Mouse (Mus musculus): ENCODE results near the gene Dpm3. TPM values are rescaled to one million over a fixed set of nuclear protein-coding genes. Genes with fewer than 3 reads are reported as not detected.

The Dpm3 gene
- polyA plus RNA-seq, 1 experiment from 2014 or later = 76.4 TPM

DNA sequence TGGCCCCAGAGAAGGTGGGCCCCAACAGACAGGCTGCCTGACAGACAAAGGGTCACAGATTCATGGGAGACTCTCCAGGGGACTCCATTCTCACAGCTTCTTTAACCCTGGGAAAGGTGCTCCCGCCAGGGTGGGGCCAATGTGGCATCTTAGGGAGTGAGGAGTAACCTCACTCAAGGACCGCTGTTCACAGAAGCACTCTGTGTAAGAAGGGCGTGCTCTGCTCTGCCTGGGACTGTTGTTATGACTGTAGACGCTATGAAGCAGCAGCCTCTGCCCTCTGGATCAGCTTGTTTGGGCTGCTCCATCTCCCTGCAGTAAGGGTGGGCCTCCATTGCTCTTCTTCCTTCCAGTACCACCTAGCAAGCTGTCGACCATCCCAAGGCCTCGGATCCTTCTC is 45.3 kb downstream of the Dpm3 start:
- Histone ChIP-seq H3K9ac (no peak overlapping the region), H3K9me3 (no peaks in the 10 kb centered on the region), H3K36me3 (no peaks in the 10 kb centered on the region), H3K4me2 (replicated peaks) (no peak overlapping the region), H3K27ac (no peak overlapping the region), H3K4me1 (peaks cover 5% of the 10 kb centered on the region), H3K4me3 (no peak overlapping the region), H3K27me3 (replicated peaks) (0 out of 2 replicates have a peak, but pooled peaks cover 10% of the 10 kb centered on the region)
- 62% methylated on average over 6 of the region's 6 CpGs for WGBS
- ATAC-seq (ENCODE audit: low FRiP score, low read depth) = no peak

DNA sequence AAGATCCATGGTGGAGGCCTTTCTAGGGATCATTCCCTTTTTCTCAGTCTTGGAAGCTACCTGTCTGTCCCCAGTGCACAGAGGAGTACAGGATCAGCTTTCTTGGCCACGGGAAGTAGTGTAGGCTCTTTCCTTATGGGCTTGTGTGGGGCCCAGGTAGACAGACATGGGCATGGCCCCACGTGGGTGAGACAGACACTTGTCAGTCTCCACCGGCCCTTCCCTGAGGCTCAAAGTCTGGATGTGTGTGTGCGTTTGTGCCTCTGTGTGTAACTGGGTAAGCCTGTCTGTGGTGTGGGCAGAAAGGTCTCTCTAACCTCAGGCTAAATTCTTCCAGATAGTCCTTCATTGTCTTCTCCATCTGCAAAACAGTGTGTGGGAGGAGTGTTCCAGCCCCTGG is 45.9 kb downstream of the Dpm3 start:
- H3K4me1 ChIP-seq = no peaks in the 10 kb centered on the region
- H3K4me3 ChIP-seq = no peak overlapping the region
- no peak for ATAC-seq (ENCODE audit: low FRiP score, low read depth)
- H3K36me3 ChIP-seq = no peaks in the 10 kb centered on the region
- 0 out of 2 replicates have a peak, but pooled peaks cover 5% of the 10 kb centered on the region for H3K27me3 ChIP-seq (replicated peaks)
- no peak overlapping the region for H3K27ac ChIP-seq
- H3K9me3 ChIP-seq = no peaks in the 10 kb centered on the region
- H3K9ac ChIP-seq = no peak overlapping the region
- no peak overlapping the region for H3K4me2 ChIP-seq (replicated peaks)
- 73% methylated on average over 4 of the region's 4 CpGs for WGBS

DNA sequence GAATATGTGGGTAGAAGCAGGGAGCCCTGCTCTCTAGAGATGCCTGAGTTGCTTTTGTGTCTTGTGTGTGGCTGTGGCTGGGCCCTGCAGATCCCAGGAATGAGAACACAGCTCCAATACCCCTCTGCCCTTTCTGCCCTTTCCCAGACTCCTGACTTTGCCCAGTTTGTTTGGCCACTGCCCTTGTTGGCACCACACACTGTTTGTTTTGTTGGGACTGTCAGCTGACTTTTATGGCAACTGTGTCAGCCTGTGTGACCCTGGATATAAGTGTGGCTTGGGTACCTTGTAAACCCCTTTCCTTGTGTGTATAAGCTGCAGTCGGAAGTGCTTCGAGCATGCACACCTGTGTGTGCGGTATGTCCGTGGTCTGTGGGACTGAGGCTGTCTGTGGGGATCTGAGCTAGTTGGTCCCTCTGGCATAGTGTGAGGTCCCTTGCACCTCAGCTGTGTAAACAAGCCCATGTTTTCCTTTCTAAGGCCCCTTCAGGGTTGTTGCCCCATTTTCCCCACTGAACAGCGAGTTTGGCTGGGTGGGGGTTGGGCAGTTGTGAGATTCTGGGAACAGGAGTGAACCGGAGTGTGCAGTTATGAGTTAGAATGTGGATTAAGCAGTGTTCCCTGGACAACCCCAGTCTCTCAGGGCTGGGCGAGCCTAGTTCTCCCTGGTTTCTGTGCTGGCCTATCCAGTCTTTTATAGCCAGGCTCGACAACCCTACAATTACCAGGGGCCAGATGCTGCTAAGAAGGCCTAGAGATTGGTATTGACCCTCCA is 46.6 kb downstream of the Dpm3 start:
- no peaks in the 10 kb centered on the region for H3K27me3 ChIP-seq (replicated peaks)
- H3K4me1 ChIP-seq = no peaks in the 10 kb centered on the region
- no peaks in the 10 kb centered on the region for H3K36me3 ChIP-seq
- H3K9me3 ChIP-seq = no peaks in the 10 kb centered on the region
- no peak overlapping the region for H3K9ac ChIP-seq
- no peak for ATAC-seq (ENCODE audit: low FRiP score, low read depth)
- no peak overlapping the region for H3K4me3 ChIP-seq
- H3K4me2 ChIP-seq (replicated peaks) = no peak overlapping the region
- 54% methylated on average over 8 of the region's 8 CpGs for WGBS
- no peak overlapping the region for H3K27ac ChIP-seq

DNA sequence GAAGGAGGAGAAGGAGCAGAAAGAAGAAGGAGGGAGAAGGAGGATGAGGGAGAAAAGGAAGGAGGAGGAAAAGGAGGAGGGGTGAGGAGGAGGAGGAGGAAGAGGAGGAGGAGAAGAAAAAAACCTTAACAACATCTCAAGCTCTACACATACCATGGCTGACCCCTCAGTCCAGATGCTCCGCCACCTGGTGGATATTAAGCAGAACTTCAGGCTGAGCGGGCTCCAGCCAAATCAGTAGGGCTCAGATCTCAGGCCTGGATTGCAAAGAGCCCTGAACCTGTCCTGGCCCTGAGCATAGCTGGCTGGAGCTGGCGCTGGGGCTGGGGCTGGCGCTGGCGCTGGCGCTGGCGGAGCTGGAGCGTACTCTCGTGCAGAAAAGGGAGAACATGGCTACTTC is 48.9 kb downstream of the Dpm3 start:
- no peak overlapping the region for H3K4me2 ChIP-seq (replicated peaks)
- no peak overlapping the region for H3K9ac ChIP-seq
- no peak overlapping the region for H3K27ac ChIP-seq
- peak; percentile 68; the same call in 1 of the 2 replicates for ATAC-seq (ENCODE audit: low FRiP score, low read depth)
- H3K36me3 ChIP-seq = no peaks in the 10 kb centered on the region
- H3K27me3 ChIP-seq (replicated peaks) = no peaks in the 10 kb centered on the region
- H3K4me1 ChIP-seq = no peaks in the 10 kb centered on the region
- 4% methylated on average over 9 of the region's 9 CpGs for WGBS
- H3K9me3 ChIP-seq = no peaks in the 10 kb centered on the region
- no peak overlapping the region for H3K4me3 ChIP-seq

DNA sequence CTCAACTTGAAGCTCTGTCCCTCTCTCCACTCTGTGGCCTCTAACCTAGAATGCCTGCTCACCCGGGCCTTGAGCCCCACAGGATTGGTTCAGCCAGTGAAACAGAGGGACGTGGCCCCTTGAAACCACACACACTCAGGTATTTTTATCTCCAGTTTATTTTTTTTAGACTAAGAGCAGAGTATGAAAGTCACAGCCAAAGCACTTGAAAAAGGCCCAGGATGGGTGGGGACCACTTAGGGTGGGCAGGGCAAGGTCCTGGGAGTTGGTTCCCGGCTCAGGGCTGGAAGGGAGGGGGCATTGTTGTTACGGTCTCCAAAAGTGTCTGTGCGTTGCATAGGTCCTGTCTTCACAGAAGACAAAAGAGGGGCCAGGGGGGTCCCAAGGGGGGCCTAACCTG is 55.2 kb downstream of the Dpm3 start:
- Histone ChIP-seq H3K9ac (no peak overlapping the region), H3K4me3 (no peak overlapping the region), H3K9me3 (no peaks in the 10 kb centered on the region), H3K4me1 (peaks cover 46% of the 10 kb centered on the region), H3K36me3 (peaks cover 21% of the 10 kb centered on the region), H3K27ac (no peak overlapping the region), H3K4me2 (replicated peaks) (no peak overlapping the region), H3K27me3 (replicated peaks) (peaks cover 27% of the 10 kb centered on the region)
- ATAC-seq (ENCODE audit: low FRiP score, low read depth) = no peak
- 76% methylated on average over 5 of the region's 5 CpGs for WGBS

DNA sequence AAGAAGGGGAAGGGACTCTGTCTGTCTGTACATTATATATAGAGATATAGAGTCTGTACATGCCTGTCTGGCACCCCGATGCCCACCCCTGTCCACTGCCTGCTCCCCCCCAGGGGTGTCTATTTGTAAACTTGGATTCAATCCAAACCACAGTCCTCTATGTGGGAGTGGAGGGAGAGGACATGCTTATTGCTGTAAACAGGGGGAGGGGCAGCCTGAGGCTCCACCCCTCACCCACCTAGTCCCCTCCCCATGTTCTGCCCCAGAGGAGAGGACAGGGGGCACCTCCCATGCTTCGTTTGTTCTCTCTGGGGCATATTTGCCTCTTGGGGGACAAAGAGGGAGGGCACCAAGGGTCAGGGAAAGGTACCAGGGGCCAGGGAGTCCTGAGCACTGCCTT is 55.6 kb downstream of the Dpm3 start:
- no peak overlapping the region for H3K4me3 ChIP-seq
- H3K4me2 ChIP-seq (replicated peaks) = peak overlapping the region; percentile 61
- peaks cover 51% of the 10 kb centered on the region for H3K4me1 ChIP-seq
- peaks cover 30% of the 10 kb centered on the region for H3K27me3 ChIP-seq (replicated peaks)
- H3K36me3 ChIP-seq = peaks cover 21% of the 10 kb centered on the region
- no peaks in the 10 kb centered on the region for H3K9me3 ChIP-seq
- ATAC-seq (ENCODE audit: low FRiP score, low read depth) = no peak
- H3K9ac ChIP-seq = no peak overlapping the region
- 37% methylated on average over 2 of the region's 2 CpGs for WGBS
- no peak overlapping the region for H3K27ac ChIP-seq

DNA sequence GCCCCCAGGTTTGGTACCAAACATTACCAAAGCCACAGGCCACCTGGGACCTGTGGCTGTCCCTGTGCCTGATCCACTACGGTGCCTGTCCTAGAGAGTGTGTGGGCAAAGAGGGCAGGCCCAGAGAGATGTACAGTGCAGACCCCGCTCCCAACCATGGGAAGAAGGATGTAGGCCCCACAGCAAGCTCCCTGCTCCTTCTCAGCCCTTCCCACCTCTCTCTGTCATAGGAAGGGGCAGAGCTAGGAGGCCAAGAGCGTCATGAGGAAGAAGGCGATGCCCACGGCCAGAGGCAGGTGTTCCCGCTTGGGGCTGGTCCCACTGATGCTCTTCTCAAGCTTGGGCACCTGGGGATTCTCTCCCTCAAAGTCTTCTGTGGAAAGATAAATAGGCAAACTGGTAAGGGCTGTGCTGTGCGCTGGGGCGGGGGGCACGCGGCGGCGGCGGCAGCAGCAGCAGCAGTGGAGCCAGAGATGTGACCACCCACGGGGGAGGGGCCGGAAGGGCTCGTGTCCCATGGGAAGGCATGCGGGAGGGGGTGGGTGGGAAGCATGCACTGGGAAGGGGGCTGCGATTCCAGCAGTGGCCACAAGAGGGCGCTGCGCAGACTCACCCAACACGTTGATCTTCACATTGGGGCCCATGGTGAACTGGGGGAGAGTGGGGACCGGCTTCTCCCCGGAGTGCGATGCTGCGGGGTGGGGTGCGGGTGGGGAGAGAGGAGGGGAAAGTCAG is 56.2 kb downstream of the Dpm3 start:
- no peak overlapping the region for H3K27ac ChIP-seq

DNA sequence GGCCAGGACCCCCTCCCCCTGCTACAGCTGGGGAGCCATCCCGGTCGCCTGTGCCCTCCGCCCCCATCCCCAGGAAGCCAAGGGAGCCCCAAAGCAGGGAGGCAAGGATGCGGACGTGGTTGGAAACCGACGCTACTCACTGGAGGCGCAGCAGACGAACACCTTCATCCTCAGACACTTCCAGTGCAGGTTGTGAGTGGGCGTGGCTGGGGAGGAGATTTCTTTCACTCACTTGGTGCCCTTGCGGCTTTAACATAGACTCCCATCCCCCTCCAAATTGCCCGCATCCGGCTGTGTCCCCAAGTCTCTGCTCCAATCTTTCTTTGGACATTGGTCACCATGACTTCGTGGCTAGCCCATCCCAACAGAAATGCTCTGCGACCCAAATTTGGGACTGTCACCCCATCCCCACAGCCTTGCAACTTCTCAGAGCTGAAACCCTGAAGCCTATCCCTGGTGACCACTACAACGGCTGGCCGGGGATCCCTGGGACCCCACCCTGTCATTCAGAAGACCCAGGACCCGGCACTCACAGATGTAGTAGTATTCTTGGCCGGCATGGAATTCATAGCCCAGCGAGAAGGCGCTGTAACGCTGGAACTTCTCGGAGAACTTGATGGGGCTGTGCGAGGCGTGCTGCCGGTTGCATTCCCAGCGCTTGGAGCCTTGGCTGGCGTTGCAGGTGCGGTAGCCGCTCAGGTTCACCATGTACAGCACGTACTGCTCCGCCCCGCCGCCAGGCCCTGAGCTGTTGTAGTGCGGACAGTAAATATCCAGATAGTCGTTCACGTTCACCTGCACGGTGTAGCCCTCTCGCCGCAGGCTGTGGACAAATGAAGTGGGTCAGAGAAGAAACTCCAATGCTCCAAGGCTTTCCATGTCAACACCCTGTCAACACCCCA is 57.0 kb downstream of the Dpm3 start:
- H3K36me3 ChIP-seq = peaks cover 21% of the 10 kb centered on the region
- peaks cover 65% of the 10 kb centered on the region for H3K4me1 ChIP-seq
- 8% methylated on average over 40 of the region's 40 CpGs for WGBS
- no peak for ATAC-seq (ENCODE audit: low FRiP score, low read depth)
- no peak overlapping the region for H3K27ac ChIP-seq
- peaks cover 36% of the 10 kb centered on the region for H3K27me3 ChIP-seq (replicated peaks)
- H3K9me3 ChIP-seq = no peaks in the 10 kb centered on the region
- H3K9ac ChIP-seq = no peak overlapping the region
- peak overlapping the region; percentile 61 for H3K4me2 ChIP-seq (replicated peaks)
- peak overlapping the region; percentile 24 for H3K4me3 ChIP-seq

More for the DNA sequence above, 56.2 kb downstream of the Dpm3 start:
- 4% methylated on average over 26 of the region's 26 CpGs for WGBS
- Histone ChIP-seq H3K36me3 (peaks cover 21% of the 10 kb centered on the region), H3K4me1 (peaks cover 57% of the 10 kb centered on the region), H3K4me3 (peak overlapping the region; percentile 24), H3K4me2 (replicated peaks) (peak overlapping the region; percentile 61), H3K27me3 (replicated peaks) (peaks cover 32% of the 10 kb centered on the region), H3K9ac (peak overlapping the region; percentile 48; the same call in 1 of the 2 replicates), H3K9me3 (no peaks in the 10 kb centered on the region)
- ATAC-seq (ENCODE audit: low FRiP score, low read depth) = peak; percentile 12; the same call in 1 of the 2 replicates

MicroRNAs within 50 kb of the gene (microRNA counts, 519-probe panel; counts per million panel counts)
- 342 counts per million, percentile 67 among the panel's probes with 10 or more counts for microRNA mmu-miR-92b

Small RNAs within 50 kb of the gene (microRNA-seq; reads per million reads assigned to microRNA genes)
- gene Mir92b = 10,100 reads per million, percentile 96 among the genes with 10 or more reads in this experiment

Other genes with a start within 250 kb of the Dpm3 start
- gene Rusc1, start 166.0 kb upstream of the Dpm3 start, polyA plus RNA-seq (2016; fragmentation: Nextera tagmentation; extraction: Ambion mirVana) = 70.2 and 78.8 TPM in 2 replicates
- not detected in 2 replicates for gene Gm43738, start 158.3 kb upstream of the Dpm3 start, polyA plus RNA-seq (2016; fragmentation: Nextera tagmentation; extraction: Ambion mirVana)
- 353 and 354 TPM in 2 replicates for gene Fdps, start 157.4 kb upstream of the Dpm3 start, polyA plus RNA-seq (2016; fragmentation: Nextera tagmentation; extraction: Ambion mirVana)
- gene Pklr, start 123.2 kb upstream of the Dpm3 start, polyA plus RNA-seq (2016; fragmentation: Nextera tagmentation; extraction: Ambion mirVana) = 0.43 and 0.46 TPM in 2 replicates
- gene Hcn3, start 99.2 kb upstream of the Dpm3 start, polyA plus RNA-seq (2016; fragmentation: Nextera tagmentation; extraction: Ambion mirVana) = 19.5 and 23.2 TPM in 2 replicates
- 38.5 and 43.0 TPM in 2 replicates for gene Clk2, start 94.6 kb upstream of the Dpm3 start, polyA plus RNA-seq (2016; fragmentation: Nextera tagmentation; extraction: Ambion mirVana)
- gene Scamp3, start 81.9 kb upstream of the Dpm3 start, polyA plus RNA-seq (2016; fragmentation: Nextera tagmentation; extraction: Ambion mirVana) = 109 and 110 TPM in 2 replicates
- gene Fam189b, start 76.2 kb upstream of the Dpm3 start, polyA plus RNA-seq (2016; fragmentation: Nextera tagmentation; extraction: Ambion mirVana) = 34.1 and 42.5 TPM in 2 replicates
- gene Gba, start 56.4 kb upstream of the Dpm3 start, polyA plus RNA-seq (2016; fragmentation: Nextera tagmentation; extraction: Ambion mirVana) = 44.0 and 50.3 TPM in 2 replicates
- gene Thbs3, start 44.2 kb upstream of the Dpm3 start, polyA plus RNA-seq (2016; fragmentation: Nextera tagmentation; extraction: Ambion mirVana) = 46.4 and 48.2 TPM in 2 replicates
- gene Mtx1, start 32.3 kb upstream of the Dpm3 start, polyA plus RNA-seq (2016; fragmentation: Nextera tagmentation; extraction: Ambion mirVana) = 174 TPM in 2 replicates
- 0.84 and 1.1 TPM in 2 replicates for gene Muc1, start 30.3 kb upstream of the Dpm3 start, polyA plus RNA-seq (2016; fragmentation: Nextera tagmentation; extraction: Ambion mirVana)
- gene Krtcap2, start 13.4 kb upstream of the Dpm3 start, polyA plus RNA-seq (2016; fragmentation: Nextera tagmentation; extraction: Ambion mirVana) = 232 and 252 TPM in 2 replicates
- gene Trim46, start 13.0 kb upstream of the Dpm3 start, polyA plus RNA-seq (2016; fragmentation: Nextera tagmentation; extraction: Ambion mirVana) = 32.4 and 33.5 TPM in 2 replicates
- gene Slc50a1, start 11.2 kb downstream of the Dpm3 start, polyA plus RNA-seq (2016; fragmentation: Nextera tagmentation; extraction: Ambion mirVana) = 39.0 and 40.2 TPM in 2 replicates
- 14.4 and 15.9 TPM in 2 replicates for gene Efna1, start 21.8 kb downstream of the Dpm3 start, polyA plus RNA-seq (2016; fragmentation: Nextera tagmentation; extraction: Ambion mirVana)
- 51.3 and 54.7 TPM in 2 replicates for gene Efna3, start 63.6 kb downstream of the Dpm3 start, polyA plus RNA-seq (2016; fragmentation: Nextera tagmentation; extraction: Ambion mirVana)
- 15.8 and 17.8 TPM in 2 replicates for gene Efna4, start 78.7 kb downstream of the Dpm3 start, polyA plus RNA-seq (2016; fragmentation: Nextera tagmentation; extraction: Ambion mirVana)
- 37.1 and 40.4 TPM in 2 replicates for gene Adam15, start 90.6 kb downstream of the Dpm3 start, polyA plus RNA-seq (2016; fragmentation: Nextera tagmentation; extraction: Ambion mirVana)
- 0.10 and 0.17 TPM in 2 replicates for gene Dcst2, start 102.6 kb downstream of the Dpm3 start, polyA plus RNA-seq (2016; fragmentation: Nextera tagmentation; extraction: Ambion mirVana)
- gene Dcst1, start 105.9 kb downstream of the Dpm3 start, polyA plus RNA-seq (2016; fragmentation: Nextera tagmentation; extraction: Ambion mirVana) = 0.57 and 0.68 TPM in 2 replicates
- 0.70 and 0.71 TPM in 2 replicates for gene Zbtb7b, start 135.4 kb downstream of the Dpm3 start, polyA plus RNA-seq (2016; fragmentation: Nextera tagmentation; extraction: Ambion mirVana)
- gene Lenep, start 143.4 kb downstream of the Dpm3 start, polyA plus RNA-seq (2016; fragmentation: Nextera tagmentation; extraction: Ambion mirVana) = 0.37 and 0.46 TPM in 2 replicates
- gene Flad1, start 152.5 kb downstream of the Dpm3 start, polyA plus RNA-seq (2016; fragmentation: Nextera tagmentation; extraction: Ambion mirVana) = 33.4 and 35.0 TPM in 2 replicates
- 252 and 272 TPM in 2 replicates for gene Cks1b, start 159.0 kb downstream of the Dpm3 start, polyA plus RNA-seq (2016; fragmentation: Nextera tagmentation; extraction: Ambion mirVana)
- gene Shc1, start 159.1 kb downstream of the Dpm3 start, polyA plus RNA-seq (2016; fragmentation: Nextera tagmentation; extraction: Ambion mirVana) = 51.4 and 57.5 TPM in 2 replicates
- 55.9 and 57.3 TPM in 2 replicates for gene Pygo2, start 170.9 kb downstream of the Dpm3 start, polyA plus RNA-seq (2016; fragmentation: Nextera tagmentation; extraction: Ambion mirVana)
- 15.5 and 16.8 TPM in 2 replicates for gene Pbxip1, start 177.3 kb downstream of the Dpm3 start, polyA plus RNA-seq (2016; fragmentation: Nextera tagmentation; extraction: Ambion mirVana)
- gene Pmvk, start 195.2 kb downstream of the Dpm3 start, polyA plus RNA-seq (2016; fragmentation: Nextera tagmentation; extraction: Ambion mirVana) = 81.6 and 84.1 TPM in 2 replicates

Data from neural tube, embryonic 12.5 days (tissue).